Mouse (Mus musculus) liver, adult 2 months (tissue): ENCODE measurements around the gene Hmgcs1.

ENCODE experiments used
- CTCF ChIP-seq: fragments of 200-500 bp; IDR thresholded peaks from 2 replicates; pipeline ENCODE4 v1.5.1; 2011; ENCODE audit warnings: low read depth, low read length, control low read depth
- POLR2A ChIP-seq: fragments of 200-500 bp; IDR thresholded peaks from 2 replicates; pipeline ENCODE4 v1.6.1; 2011; ENCODE audit warnings: low read length, control low read depth; ENCODE audit not compliant: insufficient read depth; ENCODE audit errors: extremely low read depth

- no peak for TF ChIP-seq CTCF
- no peak for TF ChIP-seq POLR2A
These were observed 66.7 kb downstream of the Hmgcs1 start for GRCm38 (mm10) chr13:119756831-119757230.
